Mouse (Mus musculus) neural tube, postnatal 0 days (tissue): Measurements from ENCODE around the gene Cwh43. TPM values are rescaled to one million over a fixed set of nuclear protein-coding genes. Genes with fewer than 3 reads are reported as not detected.

Experiments used
- polyA plus RNA-seq: library from polyadenylated mRNA; unstranded; fragments of >200 nt; fragmentation: Nextera tagmentation; extraction: Ambion mirVana; gene quantifications from 2 replicates; pipeline ENCODE4 v1.2.1, GENCODE M21; 2015

The Cwh43 gene
- 0.71 and 1.0 TPM in 2 replicates for polyA plus RNA-seq

DNA sequence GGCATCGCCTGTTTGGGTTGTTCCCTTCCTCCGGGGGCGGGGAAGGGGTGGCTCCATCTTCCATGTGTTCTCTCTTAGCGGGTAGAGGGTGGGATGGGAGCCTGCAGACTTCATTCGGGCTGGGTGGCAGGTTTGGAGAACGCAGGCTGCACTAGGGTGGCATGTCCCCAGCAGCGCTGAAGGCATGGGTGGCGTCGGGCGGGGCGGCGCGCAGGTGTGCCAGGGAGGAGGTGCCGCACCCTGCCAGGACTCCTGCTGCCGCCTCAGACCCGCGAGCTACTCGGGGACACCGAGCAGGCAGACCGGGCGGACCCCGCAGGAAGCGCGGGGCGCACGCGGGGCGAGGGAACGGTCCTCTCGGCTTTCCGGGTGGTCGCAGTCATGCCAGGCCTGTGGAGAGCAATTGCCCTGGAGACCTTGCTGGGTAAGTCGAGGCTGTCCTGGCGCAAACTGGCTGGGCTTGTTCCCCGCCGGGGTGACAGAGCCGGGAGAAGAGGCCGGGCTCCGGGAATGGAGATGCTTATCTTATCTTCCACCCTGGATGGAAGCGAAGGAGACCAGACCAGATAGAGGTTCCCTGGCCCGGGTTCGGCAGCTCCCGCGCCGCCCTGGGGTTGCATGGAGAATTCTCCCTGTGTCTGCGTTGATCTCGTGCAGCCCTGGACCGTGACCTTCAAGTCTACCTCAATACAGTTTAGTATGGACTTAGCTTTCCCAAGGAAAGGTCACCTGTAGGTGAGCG is at the start of gene Cwh43:
Gene Cwh43 (plus strand): TSS at position 95 of the 742 bp plus-strand sequence.

DNA sequence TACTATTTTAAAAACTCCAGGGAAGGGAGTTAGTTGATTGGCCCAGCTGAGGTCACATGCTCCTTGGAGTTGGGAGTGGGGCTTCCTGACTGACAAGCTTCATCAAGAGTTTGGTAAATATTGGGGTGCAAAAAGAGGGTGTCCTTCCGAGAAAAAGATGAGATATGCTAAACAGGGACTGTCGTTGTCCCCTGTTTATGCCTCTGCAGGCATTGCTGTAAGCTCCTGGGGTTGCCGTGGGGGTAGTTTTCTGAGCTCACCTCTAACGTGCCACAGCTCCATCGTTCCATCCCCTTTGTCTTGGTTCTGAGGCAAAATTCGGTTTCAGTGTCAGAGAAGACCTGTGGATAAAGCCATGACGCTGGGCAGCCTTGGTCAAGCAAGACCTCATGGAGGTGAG is 74.8 kb downstream of the Cwh43 start, which contains the start of gene Dcun1d4:
Gene Dcun1d4 (plus strand): TSS at position 301 of the 400 bp plus-strand sequence.

Other genes starting within 250 kb of the Cwh43 start
- gene Fryl, start 149.5 kb upstream of the Cwh43 start, polyA plus RNA-seq, result 27.5 and 28.1 TPM in 2 replicates
- gene Ociad1, start 113.3 kb upstream of the Cwh43 start, polyA plus RNA-seq, result 429 and 436 TPM in 2 replicates
- 25.6 and 26.2 TPM in 2 replicates for gene Ociad2, start 65.0 kb upstream of the Cwh43 start, polyA plus RNA-seq
- 40.4 and 43.0 TPM in 2 replicates for gene Dcun1d4, start 74.9 kb downstream of the Cwh43 start, polyA plus RNA-seq
- not detected in 2 replicates for gene Lrrc66, start 226.5 kb downstream of the Cwh43 start, polyA plus RNA-seq
- 62.0 and 62.4 TPM in 2 replicates for gene Sgcb, start 241.7 kb downstream of the Cwh43 start, polyA plus RNA-seq
- gene Spata18, start 245.3 kb downstream of the Cwh43 start, polyA plus RNA-seq, result 0.26 and 0.37 TPM in 2 replicates